Mouse (Mus musculus): Measurements from ENCODE around the gene Kctd4. TPM values are rescaled to one million over a fixed set of nuclear protein-coding genes. Genes with fewer than 3 reads are reported as not detected.

The Kctd4 gene
- total RNA-seq, 2 experiments from 2014 or later, result not detected

- DNase-seq, result peak; percentile 11
Observed at GRCm38 (mm10) chr14:75990936-75991335, 36.1 kb downstream of the Kctd4 start.

GRCm38 (mm10) chr14:75992371-75992770 lies 37.6 kb downstream of the Kctd4 start:
- no peak for DNase-seq

GRCm38 (mm10) chr14:75998082-75998481 lies 43.3 kb downstream of the Kctd4 start:
- peak; percentile 39 to 57 for DNase-seq

GRCm38 (mm10) chr14:76001781-76002180 lies 47.0 kb downstream of the Kctd4 start:
- no peak for DNase-seq

GRCm38 (mm10) chr14:76005011-76005410 lies 50.2 kb downstream of the Kctd4 start:
- no peak for DNase-seq

GRCm38 (mm10) chr14:76008174-76008573 lies 53.4 kb downstream of the Kctd4 start:
- DNase-seq, result no peak

- DNase-seq, result no peak
Observed at GRCm38 (mm10) chr14:76009185-76009584, 54.4 kb downstream of the Kctd4 start.

GRCm38 (mm10) chr14:76010102-76011061 lies 55.6 kb downstream of the Kctd4 start, which contains the start of gene Gtf2f2:
Gtf2f2 (minus strand) TSS chr14:76010865.
- DNase-seq, result peak; percentile 93 to 94

- DNase-seq, result no peak
Observed at GRCm38 (mm10) chr14:76011062-76011457, 56.3 kb downstream of the Kctd4 start.

- no peak for DNase-seq
Observed at GRCm38 (mm10) chr14:76014331-76014730, 59.5 kb downstream of the Kctd4 start.

Other genes with a start within 250 kb of the Kctd4 start
- gene Cog3, start 200.5 kb upstream of the Kctd4 start, total RNA-seq (2021), result 10 to 100 TPM; 26.5 to 33.3 TPM
- gene Slc25a30, start 168.0 kb upstream of the Kctd4 start, total RNA-seq (2021), result 100 to 1,000 TPM; 206 to 215 TPM
- 1,000 to 10,000 TPM; 2,956 to 3,131 TPM for gene Tpt1, start 109.9 kb upstream of the Kctd4 start, total RNA-seq (2021)
- 10 to 100 TPM; 24.3 to 24.6 TPM for gene Gtf2f2, start 55.9 kb downstream of the Kctd4 start, total RNA-seq (2021)
- gene Gpalpp1, start 155.8 kb downstream of the Kctd4 start, total RNA-seq (2021), result 10 to 100 TPM; 19.8 to 22.8 TPM
- gene Nufip1, start 155.9 kb downstream of the Kctd4 start, total RNA-seq (2021), result 1 to 10 TPM; 7.5 to 8.5 TPM